Mouse (Mus musculus): ENCODE results near the gene Nr3c2.

Nr3c2 gene

GRCm38 (mm10) chr8:77055492-77056021, 156.3 kb downstream of the Nr3c2 start:
- DNase-seq (ENCODE audit: low read depth, low spot score) = no peak

- DNase-seq (ENCODE audit: low read depth, low spot score) = no peak
Measured at GRCm38 (mm10) chr8:77056853-77057252, 157.6 kb downstream of the Nr3c2 start.

- DNase-seq (ENCODE audit: low read depth, low spot score) = no peak
Measured at GRCm38 (mm10) chr8:77082687-77083086, 183.4 kb downstream of the Nr3c2 start.

GRCm38 (mm10) chr8:77086036-77086435, 186.8 kb downstream of the Nr3c2 start:
- no peak for DNase-seq (ENCODE audit: low read depth, low spot score)

- DNase-seq (ENCODE audit: low read depth, low spot score) = no peak
Measured at GRCm38 (mm10) chr8:77096721-77097120, 197.5 kb downstream of the Nr3c2 start.

GRCm38 (mm10) chr8:77098101-77098500, 198.9 kb downstream of the Nr3c2 start:
- no peak for DNase-seq (ENCODE audit: low read depth, low spot score)

GRCm38 (mm10) chr8:77100370-77100769, 201.1 kb downstream of the Nr3c2 start:
- DNase-seq (ENCODE audit: low read depth, low spot score) = no peak

GRCm38 (mm10) chr8:77102879-77103278, 203.6 kb downstream of the Nr3c2 start:
- DNase-seq (ENCODE audit: low read depth, low spot score) = no peak

GRCm38 (mm10) chr8:77112719-77113118, 213.5 kb downstream of the Nr3c2 start:
- DNase-seq (ENCODE audit: low read depth, low spot score) = no peak

GRCm38 (mm10) chr8:77114769-77115168, 215.5 kb downstream of the Nr3c2 start:
- DNase-seq (ENCODE audit: low read depth, low spot score) = no peak

- DNase-seq (ENCODE audit: low read depth, low spot score) = no peak
Measured at GRCm38 (mm10) chr8:77116419-77117079, 217.3 kb downstream of the Nr3c2 start.

- DNase-seq (ENCODE audit: low read depth, low spot score) = no peak
Measured at GRCm38 (mm10) chr8:77120810-77121570, 221.7 kb downstream of the Nr3c2 start.

- DNase-seq (ENCODE audit: low read depth, low spot score) = no peak
Measured at GRCm38 (mm10) chr8:77121571-77121890, 222.3 kb downstream of the Nr3c2 start.

- DNase-seq (ENCODE audit: low read depth, low spot score) = no peak
Measured at GRCm38 (mm10) chr8:77122300-77122699, 223.1 kb downstream of the Nr3c2 start.

GRCm38 (mm10) chr8:77125777-77126176, 226.5 kb downstream of the Nr3c2 start:
- no peak for DNase-seq (ENCODE audit: low read depth, low spot score)

- DNase-seq (ENCODE audit: low read depth, low spot score) = no peak
Measured at GRCm38 (mm10) chr8:77128006-77128405, 228.8 kb downstream of the Nr3c2 start.

GRCm38 (mm10) chr8:77132903-77133637, 233.8 kb downstream of the Nr3c2 start:
- DNase-seq (ENCODE audit: low read depth, low spot score) = peak; percentile 25

- no peak for DNase-seq (ENCODE audit: low read depth, low spot score)
Measured at GRCm38 (mm10) chr8:77133797-77134385, 234.6 kb downstream of the Nr3c2 start.

- DNase-seq (ENCODE audit: low read depth, low spot score) = no peak
Measured at GRCm38 (mm10) chr8:77145285-77145684, 246.0 kb downstream of the Nr3c2 start.

- peak; percentile 71 for DNase-seq (ENCODE audit: low read depth, low spot score)
Measured at GRCm38 (mm10) chr8:77154496-77154895, 255.3 kb downstream of the Nr3c2 start.

GRCm38 (mm10) chr8:77169320-77169719, 270.1 kb downstream of the Nr3c2 start:
- no peak for DNase-seq (ENCODE audit: low read depth, low spot score)

Measured in ES-CJ7 (cell line).